ENCODE assay signal across 24 mouse cellular contexts in the genomic region with DNA sequence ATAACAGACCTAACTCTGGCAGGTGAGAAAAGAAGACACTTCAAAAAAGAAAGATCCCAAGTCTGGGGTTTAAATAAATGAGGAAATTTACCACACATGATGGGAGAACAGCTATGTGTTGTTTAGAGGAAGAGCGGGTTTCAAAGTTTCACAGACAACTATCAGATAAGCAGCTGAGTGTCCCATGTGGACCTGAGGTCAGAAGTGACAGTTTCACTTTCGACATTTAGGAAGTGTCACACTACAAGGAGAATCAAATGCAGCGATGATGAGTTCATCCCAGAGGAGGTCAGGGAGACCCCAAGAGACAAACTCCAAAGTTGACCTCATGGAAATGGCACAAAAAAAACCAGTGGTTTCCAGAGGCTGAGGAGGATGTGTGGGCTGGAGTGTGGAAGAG.
"Had no signal": no experiment of that assay in that cellular context is flagged by ENCODE, and none has a peak within 500 bp of the region (broad histone marks: within the 10 kb centered on the region; RNA-seq: fewer than 3 reads in every experiment).

No protein-coding gene starts in this region.

- DNase-seq: gastrocnemius, adult 2 months; gastrocnemius, postnatal 10 days; gastrocnemius, postnatal 25 days; heart, adult 18-20 months; heart, postnatal 14 days; heart, postnatal 36 days; kidney, adult 18-20 months; kidney, adult 8-10 months; kidney, postnatal 10 days; kidney, postnatal 25 days; kidney, postnatal 4 days had no signal

- H3K4me3 ChIP-seq: gastrocnemius, adult 2 months; heart, embryonic 10.5 days; heart, embryonic 13.5 days; heart, embryonic 15.5 days; hindbrain, embryonic 13.5 days; hindbrain, embryonic 15.5 days; layer of hippocampus, adult 2 months; left cerebral cortex, adult 2 months; limb, embryonic 10.5 days; limb, embryonic 12.5 days; liver, embryonic 12.5 days had no signal

- H3K4me1 ChIP-seq: heart, embryonic 10.5 days; heart, embryonic 13.5 days; heart, embryonic 15.5 days; hindbrain, embryonic 13.5 days; hindbrain, embryonic 15.5 days; limb, embryonic 10.5 days; liver, embryonic 12.5 days had no signal

- H3K27me3 ChIP-seq: heart, embryonic 13.5 days; heart, embryonic 15.5 days; hindbrain, embryonic 13.5 days; hindbrain, embryonic 15.5 days; limb, embryonic 12.5 days; liver, embryonic 12.5 days had no signal

- H3K9me3 ChIP-seq: heart, embryonic 10.5 days; heart, embryonic 13.5 days; heart, embryonic 15.5 days; hindbrain, embryonic 13.5 days; hindbrain, embryonic 15.5 days; limb, embryonic 10.5 days; limb, embryonic 12.5 days; liver, embryonic 12.5 days had no signal

- H3K36me3 ChIP-seq: heart, embryonic 10.5 days; heart, embryonic 13.5 days; heart, embryonic 15.5 days; hindbrain, embryonic 13.5 days; hindbrain, embryonic 15.5 days; limb, embryonic 10.5 days; limb, embryonic 12.5 days; liver, embryonic 12.5 days had no signal

- H3K4me2 ChIP-seq: heart, embryonic 13.5 days; heart, embryonic 15.5 days; hindbrain, embryonic 13.5 days; hindbrain, embryonic 15.5 days; limb, embryonic 12.5 days; liver, embryonic 12.5 days had no signal

- H3K9ac ChIP-seq: heart, embryonic 13.5 days; heart, embryonic 15.5 days; hindbrain, embryonic 13.5 days; hindbrain, embryonic 15.5 days; limb, embryonic 12.5 days; liver, embryonic 12.5 days; liver, embryonic 14.5 days had no signal

- H3K27ac ChIP-seq: gastrocnemius, adult 2 months; heart, embryonic 10.5 days; heart, embryonic 13.5 days; heart, embryonic 15.5 days; hindbrain, embryonic 13.5 days; hindbrain, embryonic 15.5 days; hindbrain, postnatal 0 days; layer of hippocampus, adult 2 months; left cerebral cortex, adult 2 months; limb, embryonic 10.5 days; limb, embryonic 12.5 days; liver, embryonic 12.5 days; liver, embryonic 14.5 days had no signal

- ATAC-seq: hindbrain, postnatal 0 days; intestine, embryonic 16.5 days; liver, embryonic 12.5 days had no signal
